Mouse (Mus musculus): ENCODE results near the gene Esr2.

- TF ChIP-seq POLR2A (IDR thresholded peaks at IDR 0.05; ENCODE audit: control insufficient read depth in 1 of 2, insufficient read depth in 1 of 2, low read depth in 1 of 2, low read length in 2 of 2, poor library complexity in 1 of 2) (no peak), CTCF (IDR thresholded peaks at IDR 0.05 in 2 of 3, conservative IDR thresholded peaks at IDR 0.05 in 1 of 3; ENCODE audit: control insufficient read depth in 1 of 3, insufficient read depth in 1 of 3, low read depth in 2 of 3, low read length in 3 of 3, poor library complexity in 1 of 3, severe bottlenecking in 1 of 3) (no peak), MAZ (IDR thresholded peaks at IDR 0.05; ENCODE audit: low read depth, low read length) (no peak), MAX (IDR thresholded peaks at IDR 0.05; ENCODE audit: low read length) (no peak), USF1 (IDR thresholded peaks at IDR 0.05; ENCODE audit: low read depth, low read length) (no peak)
These were observed 38.1 kb upstream of the Esr2 start for GRCm38 (mm10) chr12:76215121-76215520.

Data from MEL (cell line).